Mouse (Mus musculus) erythroid progenitor cell, adult 5-6 weeks (primary cell): ENCODE measurements around the gene Lcmt1. TPM values are rescaled to one million over a fixed set of nuclear protein-coding genes. Genes with fewer than 3 reads are reported as not detected.

ENCODE experiments used
- ATAC-seq: replicated peaks from 2 replicates; pipeline ENCODE4 v1.8.0; 2016; ENCODE audit warnings: moderate number of reproducible peaks, mild to moderate bottlenecking, moderate TSS enrichment, inconsistent platforms; ENCODE audit not compliant: poor library complexity, low FRiP score, severe bottlenecking
- total RNA-seq, 2 experiments: library from RNA; stranded (forward) in 1 of 2; stranded (reverse) in 1 of 2; fragments of 150-400 nt in 1 of 2; fragments of 186-747, 209-891 nt in 1 of 2; gene quantifications; 2 replicates each; pipeline versions ENCODE4 v1.2.3 to v1.2.4; 2015 to 2017; ENCODE audit warnings: low replicate concordance in 2 of 2

Lcmt1 gene
- total RNA-seq, 2 experiments from 2014 or later: 16.0 to 16.8 TPM

GRCm38 (mm10) chr7:123356158-123356557 lies 13.4 kb upstream of the Lcmt1 start:
- ATAC-seq: no peak

- no peak for ATAC-seq
Measured at GRCm38 (mm10) chr7:123359101-123359500, 10.5 kb upstream of the Lcmt1 start.

GRCm38 (mm10) chr7:123360185-123360584 lies 9.4 kb upstream of the Lcmt1 start:
- ATAC-seq: no peak

- ATAC-seq: no peak
Measured at GRCm38 (mm10) chr7:123361229-123361980, 8.2 kb upstream of the Lcmt1 start.

GRCm38 (mm10) chr7:123362806-123363205 lies 6.8 kb upstream of the Lcmt1 start:
- no peak for ATAC-seq

GRCm38 (mm10) chr7:123363971-123364370 lies 5.6 kb upstream of the Lcmt1 start:
- no peak for ATAC-seq

- no peak for ATAC-seq
Measured at GRCm38 (mm10) chr7:123365876-123366741, 3.5 kb upstream of the Lcmt1 start.

GRCm38 (mm10) chr7:123366806-123367205 lies 2.8 kb upstream of the Lcmt1 start:
- ATAC-seq: no peak

GRCm38 (mm10) chr7:123367218-123368150 lies 2.1 kb upstream of the Lcmt1 start:
- no peak for ATAC-seq

- ATAC-seq: no peak
Measured at GRCm38 (mm10) chr7:123368187-123368586, 1.4 kb upstream of the Lcmt1 start.

- peak; percentile 13; the same call in 1 of the 2 replicates for ATAC-seq
Measured at GRCm38 (mm10) chr7:123368778-123369746, 522 bp upstream of the Lcmt1 start.

GRCm38 (mm10) chr7:123370700-123371099 lies 1.1 kb downstream of the Lcmt1 start:
- no peak for ATAC-seq

GRCm38 (mm10) chr7:123371501-123371900 lies 1.9 kb downstream of the Lcmt1 start:
- no peak for ATAC-seq

- peak; percentile 99 for ATAC-seq
Measured at GRCm38 (mm10) chr7:123377443-123378400, 8.1 kb downstream of the Lcmt1 start.

GRCm38 (mm10) chr7:123385693-123386407 lies 16.3 kb downstream of the Lcmt1 start:
- ATAC-seq: no peak

- ATAC-seq: no peak
Measured at GRCm38 (mm10) chr7:123389686-123390280, 20.2 kb downstream of the Lcmt1 start.

GRCm38 (mm10) chr7:123394271-123394670 lies 24.7 kb downstream of the Lcmt1 start:
- no peak for ATAC-seq
